Mouse (Mus musculus): ENCODE results near the gene Gpr152. TPM values are rescaled to one million over a fixed set of nuclear protein-coding genes. Genes with fewer than 3 reads are reported as not detected.
"Not testable (repeated sequence)": the region's sequence is repeated elsewhere in the genome, so short reads cannot be mapped to it uniquely, and the experiment has no call there.

The Gpr152 gene
- polyA plus RNA-seq, 1 experiment from 2014 or later, result not detected

DNA sequence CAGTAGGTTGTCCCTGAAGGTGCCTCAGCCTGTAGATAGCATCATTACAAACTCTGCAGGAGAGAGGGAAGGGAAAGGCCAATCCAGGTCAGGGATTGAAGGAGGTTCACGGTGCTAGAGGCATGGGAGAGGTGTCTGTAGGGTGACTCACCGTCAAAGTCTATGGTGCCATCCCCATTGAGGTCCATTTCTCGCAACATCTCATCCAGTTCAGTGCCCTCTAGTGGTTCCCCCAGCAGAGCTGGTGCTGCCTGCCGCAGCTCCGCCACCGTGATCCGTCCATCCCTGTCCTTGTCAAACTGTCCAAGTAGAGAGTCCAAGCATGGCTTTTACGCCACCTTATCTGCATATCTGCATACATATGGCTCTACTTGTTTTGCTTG is 3.6 kb upstream of the Gpr152 start:
- 18% methylated on average over 8 of the region's 8 CpGs for WGBS
- not testable (repeated sequence) for ATAC-seq; H3K27ac ChIP-seq (ENCODE audit: low read length)

DNA sequence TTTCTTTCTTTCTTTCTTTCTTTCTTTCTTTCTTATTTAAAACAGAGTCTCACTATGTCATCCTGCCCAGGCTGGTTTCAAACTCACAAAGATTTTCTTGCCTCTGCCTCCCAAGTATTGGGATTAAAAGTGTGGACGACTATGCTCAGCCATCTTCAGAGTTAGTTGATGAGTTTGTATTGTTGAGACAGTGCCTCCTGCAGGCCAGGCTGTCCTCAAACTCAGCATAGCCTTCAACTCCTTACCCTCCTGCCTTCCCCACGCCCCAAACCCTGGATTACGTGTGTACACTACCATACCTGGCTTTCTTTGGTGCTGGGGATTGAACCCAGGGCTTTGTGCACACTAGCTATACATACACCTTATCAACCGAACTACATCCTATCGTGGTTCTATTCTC is 3.1 kb upstream of the Gpr152 start:
- no peaks in the 10 kb centered on the region for H3K27me3 ChIP-seq (replicated peaks; ENCODE audit: control insufficient read depth, insufficient read depth, low read length)
- WGBS, result 76% methylated on average over 5 of the region's 5 CpGs
- no peak for ATAC-seq

More for the DNA sequence above, 3.6 kb upstream of the Gpr152 start:
- H3K9ac ChIP-seq (replicated peaks; ENCODE audit: low read depth, low read length); H3K4me1 ChIP-seq (replicated peaks; ENCODE audit: control insufficient read depth, insufficient read depth, low read length); H3K4me3 ChIP-seq (replicated peaks; ENCODE audit: low read length); H3K4me2 ChIP-seq (ENCODE audit: low read length); H3K27me3 ChIP-seq (replicated peaks; ENCODE audit: control insufficient read depth, insufficient read depth, low read length); H3K9me3 ChIP-seq (ENCODE audit: control insufficient read depth, low read length): not testable (repeated sequence)
- H3K36me3 ChIP-seq (ENCODE audit: control insufficient read depth, insufficient read depth), result peaks cover 10% of the 10 kb centered on the region

DNA sequence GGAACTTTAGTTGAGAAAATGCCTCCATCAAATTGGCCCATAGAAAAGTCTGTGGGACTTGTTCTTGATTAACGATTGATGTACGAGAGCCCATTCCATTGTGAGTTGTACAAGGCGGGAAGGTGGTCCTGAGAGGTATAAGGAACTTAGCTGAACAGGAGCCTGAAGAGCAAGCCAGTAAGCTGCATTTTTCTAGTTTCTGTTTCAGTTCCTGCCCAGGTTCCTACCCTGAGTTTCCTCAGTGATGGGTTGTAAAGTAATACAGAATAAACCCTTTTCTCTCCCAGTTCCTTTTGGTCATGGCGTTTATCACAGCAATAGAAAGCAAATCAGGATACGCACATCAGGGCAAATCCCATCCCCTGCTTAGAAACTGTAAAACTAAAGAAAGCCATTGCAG is 1.7 kb upstream of the Gpr152 start:
- ATAC-seq, result no peak
- Histone ChIP-seq H3K27me3 (replicated peaks; ENCODE audit: control insufficient read depth, insufficient read depth, low read length) (no peaks in the 10 kb centered on the region), H3K4me2 (ENCODE audit: low read length) (no peak overlapping the region), H3K9ac (replicated peaks; ENCODE audit: low read depth, low read length) (no peak overlapping the region), H3K9me3 (ENCODE audit: control insufficient read depth, low read length) (no peaks in the 10 kb centered on the region), H3K36me3 (ENCODE audit: control insufficient read depth, insufficient read depth) (no peaks in the 10 kb centered on the region), H3K27ac (ENCODE audit: low read length) (no peak overlapping the region), H3K4me3 (replicated peaks; ENCODE audit: low read length) (no peak overlapping the region), H3K4me1 (replicated peaks; ENCODE audit: control insufficient read depth, insufficient read depth, low read length) (no peaks in the 10 kb centered on the region)
- 82% methylated on average over 5 of the region's 5 CpGs for WGBS

More for the DNA sequence above, 3.1 kb upstream of the Gpr152 start:
- Histone ChIP-seq H3K36me3 (ENCODE audit: control insufficient read depth, insufficient read depth) (peaks cover 8% of the 10 kb centered on the region), H3K4me1 (replicated peaks; ENCODE audit: control insufficient read depth, insufficient read depth, low read length) (no peaks in the 10 kb centered on the region), H3K4me3 (replicated peaks; ENCODE audit: low read length) (no peak overlapping the region), H3K4me2 (ENCODE audit: low read length) (no peak overlapping the region), H3K9ac (replicated peaks; ENCODE audit: low read depth, low read length) (no peak overlapping the region), H3K27ac (ENCODE audit: low read length) (no peak overlapping the region), H3K9me3 (ENCODE audit: control insufficient read depth, low read length) (no peaks in the 10 kb centered on the region)

DNA sequence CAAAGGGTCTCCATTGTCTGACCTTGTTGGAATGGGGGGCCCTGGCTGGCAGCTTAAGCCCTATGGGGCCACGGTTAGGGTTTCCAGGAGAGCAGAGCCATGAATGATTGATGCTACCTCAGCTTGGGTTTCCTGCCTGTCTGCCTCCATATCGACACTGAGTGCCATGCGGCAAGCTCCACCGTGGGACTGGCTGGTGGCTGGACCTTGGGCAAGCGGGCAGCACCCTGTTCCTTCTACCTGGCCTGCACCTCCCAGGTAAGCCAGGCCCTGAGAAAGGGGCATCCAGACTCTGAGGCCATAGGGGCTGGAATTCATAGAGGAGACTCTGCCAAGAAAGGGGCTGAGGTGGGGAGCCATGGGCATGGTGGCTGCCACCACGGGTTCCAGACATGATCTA is 560 bp downstream of the Gpr152 start:
- no peak overlapping the region for H3K9ac ChIP-seq (replicated peaks; ENCODE audit: low read depth, low read length)
- WGBS, result 78% methylated on average over 6 of the region's 6 CpGs
- H3K36me3 ChIP-seq (ENCODE audit: control insufficient read depth, insufficient read depth), result no peaks in the 10 kb centered on the region
- ATAC-seq, result no peak
- no peak overlapping the region for H3K4me2 ChIP-seq (ENCODE audit: low read length)
- H3K27me3 ChIP-seq (replicated peaks; ENCODE audit: control insufficient read depth, insufficient read depth, low read length), result no peaks in the 10 kb centered on the region
- no peaks in the 10 kb centered on the region for H3K9me3 ChIP-seq (ENCODE audit: control insufficient read depth, low read length)
- no peak overlapping the region for H3K4me3 ChIP-seq (replicated peaks; ENCODE audit: low read length)
- no peak overlapping the region for H3K27ac ChIP-seq (ENCODE audit: low read length)
- H3K4me1 ChIP-seq (replicated peaks; ENCODE audit: control insufficient read depth, insufficient read depth, low read length), result no peaks in the 10 kb centered on the region

DNA sequence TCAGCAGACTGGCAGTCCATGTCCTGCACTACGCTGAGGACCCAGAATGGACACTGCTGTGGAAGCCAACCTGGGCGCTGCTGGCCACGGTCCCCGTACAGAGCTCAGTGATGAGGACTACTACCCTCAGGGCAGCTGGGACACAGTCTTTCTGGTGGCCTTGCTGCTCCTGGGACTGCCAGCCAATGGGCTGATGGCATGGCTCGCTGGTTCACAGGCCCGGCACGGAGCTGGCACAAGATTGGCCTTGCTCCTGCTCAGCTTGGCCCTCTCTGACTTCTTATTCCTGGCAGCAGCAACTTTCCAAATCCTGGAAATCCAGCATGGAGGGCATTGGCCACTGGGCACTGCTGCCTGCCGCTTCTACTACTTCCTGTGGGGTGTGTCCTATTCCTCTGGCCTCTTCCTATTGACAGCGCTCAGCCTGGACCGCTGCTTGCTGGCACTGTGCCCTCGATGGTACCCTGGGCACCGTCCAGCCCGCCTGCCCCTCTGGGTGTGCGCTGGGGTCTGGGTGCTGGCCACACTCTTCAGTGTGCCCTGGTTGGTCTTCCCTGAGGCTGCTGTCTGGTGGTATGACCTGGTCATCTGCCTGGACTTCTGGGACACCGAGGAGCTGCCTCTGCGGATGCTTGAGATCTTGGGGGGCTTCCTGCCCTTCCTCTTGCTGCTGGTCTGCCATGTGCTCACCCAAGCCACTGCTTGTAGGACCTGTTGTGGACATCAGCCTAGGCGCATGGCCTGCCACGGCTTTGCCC is 3.0 kb downstream of the Gpr152 start:
- Histone ChIP-seq H3K9me3 (ENCODE audit: control insufficient read depth, low read length) (no peaks in the 10 kb centered on the region), H3K4me2 (ENCODE audit: low read length) (no peak overlapping the region), H3K27me3 (replicated peaks; ENCODE audit: control insufficient read depth, insufficient read depth, low read length) (no peaks in the 10 kb centered on the region), H3K4me1 (replicated peaks; ENCODE audit: control insufficient read depth, insufficient read depth, low read length) (peaks cover 1% of the 10 kb centered on the region), H3K27ac (ENCODE audit: low read length) (no peak overlapping the region), H3K9ac (replicated peaks; ENCODE audit: low read depth, low read length) (no peak overlapping the region), H3K36me3 (ENCODE audit: control insufficient read depth, insufficient read depth) (no peaks in the 10 kb centered on the region), H3K4me3 (replicated peaks; ENCODE audit: low read length) (no peak overlapping the region)
- ATAC-seq, result no peak
- WGBS, result 90% methylated on average over 18 of the region's 18 CpGs

DNA sequence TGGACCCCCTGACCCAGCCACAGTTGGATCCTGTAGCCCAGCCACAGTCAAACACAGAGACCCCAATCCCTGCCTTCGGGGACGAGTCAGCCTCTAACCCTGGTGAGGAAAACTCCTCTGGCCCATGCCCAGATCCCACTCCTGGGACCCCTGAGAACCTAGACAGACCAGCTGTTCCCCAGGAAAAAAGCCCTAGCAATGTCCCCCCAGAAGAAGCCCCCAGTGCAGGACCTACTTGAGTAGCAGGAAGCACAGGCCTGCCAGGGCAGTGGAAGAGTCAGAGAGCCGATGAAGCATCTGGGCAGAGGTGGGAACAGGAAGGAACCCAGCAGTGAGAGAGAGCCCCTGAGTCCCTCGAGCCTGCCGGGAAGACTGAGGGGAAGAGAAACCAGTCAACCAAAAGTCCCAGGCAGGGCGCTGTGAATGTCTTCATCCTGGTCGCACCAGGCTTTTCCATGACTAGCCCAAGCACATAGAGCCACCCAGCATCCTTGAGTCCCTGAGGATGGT is 4.2 kb downstream of the Gpr152 start, which contains the start of gene Cabp4:
Gene Cabp4, minus strand, starts transcription at position 275 of the 510 bp plus-strand sequence.
- Histone ChIP-seq H3K9me3 (ENCODE audit: control insufficient read depth, low read length) (no peaks in the 10 kb centered on the region), H3K4me1 (replicated peaks; ENCODE audit: control insufficient read depth, insufficient read depth, low read length) (peaks cover 7% of the 10 kb centered on the region), H3K27me3 (replicated peaks; ENCODE audit: control insufficient read depth, insufficient read depth, low read length) (no peaks in the 10 kb centered on the region), H3K9ac (replicated peaks; ENCODE audit: low read depth, low read length) (no peak within 1 kb of the TSS), H3K4me3 (replicated peaks; ENCODE audit: low read length) (no peak within 1 kb of the TSS), H3K4me2 (ENCODE audit: low read length) (no peak within 1 kb of the TSS), H3K27ac (ENCODE audit: low read length) (no peak within 1 kb of the TSS; the same call in 1 of the 2 replicates), H3K36me3 (ENCODE audit: control insufficient read depth, insufficient read depth) (no peaks in the 10 kb centered on the region)
- no peak for ATAC-seq
- 83% methylated on average over 7 of the region's 7 CpGs for WGBS

DNA sequence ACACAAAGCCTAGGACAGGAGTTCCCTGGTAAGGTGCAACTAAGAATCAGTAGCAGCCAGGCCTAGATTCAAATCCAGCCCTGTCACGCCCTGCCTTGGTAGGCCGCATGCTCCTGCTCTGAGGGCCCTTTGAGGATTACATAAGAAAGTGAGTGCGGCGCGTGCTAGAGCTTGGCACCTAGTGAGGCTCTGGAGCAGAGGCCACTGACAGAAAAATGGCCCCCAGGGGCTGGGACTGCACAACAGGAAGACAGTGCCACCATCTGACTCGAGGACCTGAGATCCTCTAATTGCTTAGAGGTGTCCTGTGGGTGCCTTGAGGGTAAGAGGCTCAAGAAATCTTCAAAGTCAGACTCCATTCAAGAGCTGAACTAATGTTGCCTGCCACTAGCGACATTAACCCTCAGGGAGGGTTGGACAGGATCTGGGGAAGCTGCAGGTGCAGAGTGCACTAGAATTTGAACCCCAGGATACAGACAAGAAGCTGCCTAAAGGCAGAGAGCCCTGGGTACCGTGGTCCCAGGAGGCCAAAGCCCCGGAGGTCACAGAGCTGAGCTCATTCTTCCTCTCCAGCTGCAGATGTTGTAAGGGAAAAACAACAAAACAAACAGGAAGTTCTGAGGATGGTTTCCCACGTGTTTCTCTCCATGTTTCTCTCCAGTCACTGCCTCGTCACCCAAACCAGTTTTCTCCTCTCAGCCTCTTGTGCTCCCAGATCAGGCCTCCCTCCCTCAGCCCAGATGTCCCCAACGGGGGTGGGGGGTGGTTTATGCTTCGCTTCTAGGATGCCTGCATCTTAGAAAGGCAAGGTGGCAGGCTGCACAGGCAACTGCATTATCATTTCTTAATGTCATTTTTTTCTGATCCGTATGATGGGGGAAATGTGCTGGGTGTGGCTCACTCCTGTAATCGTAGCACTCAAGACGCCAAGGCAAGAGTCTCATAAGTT is 5.2 kb downstream of the Gpr152 start:
- Histone ChIP-seq H3K27ac (ENCODE audit: low read length) (no peak overlapping the region), H3K4me1 (replicated peaks; ENCODE audit: control insufficient read depth, insufficient read depth, low read length) (peaks cover 18% of the 10 kb centered on the region), H3K36me3 (ENCODE audit: control insufficient read depth, insufficient read depth) (no peaks in the 10 kb centered on the region), H3K9ac (replicated peaks; ENCODE audit: low read depth, low read length) (no peak overlapping the region), H3K4me3 (replicated peaks; ENCODE audit: low read length) (no peak overlapping the region), H3K27me3 (replicated peaks; ENCODE audit: control insufficient read depth, insufficient read depth, low read length) (no peaks in the 10 kb centered on the region), H3K9me3 (ENCODE audit: control insufficient read depth, low read length) (no peaks in the 10 kb centered on the region), H3K4me2 (ENCODE audit: low read length) (no peak overlapping the region)
- no peak for ATAC-seq
- WGBS, result 85% methylated on average over 16 of the region's 16 CpGs

- no peak overlapping the region for H3K27ac ChIP-seq (ENCODE audit: low read length)
- H3K9ac ChIP-seq (replicated peaks; ENCODE audit: low read depth, low read length), result no peak overlapping the region
- WGBS, result 85% methylated on average over 5 of the region's 5 CpGs
- H3K9me3 ChIP-seq (ENCODE audit: control insufficient read depth, low read length), result no peaks in the 10 kb centered on the region
- H3K36me3 ChIP-seq (ENCODE audit: control insufficient read depth, insufficient read depth), result peaks cover 3% of the 10 kb centered on the region; the same call in 1 of the 2 replicates
- no peaks in the 10 kb centered on the region for H3K27me3 ChIP-seq (replicated peaks; ENCODE audit: control insufficient read depth, insufficient read depth, low read length)
- H3K4me3 ChIP-seq (replicated peaks; ENCODE audit: low read length), result no peak overlapping the region
- H3K4me1 ChIP-seq (replicated peaks; ENCODE audit: control insufficient read depth, insufficient read depth, low read length), result peaks cover 22% of the 10 kb centered on the region
- H3K4me2 ChIP-seq (ENCODE audit: low read length), result no peak overlapping the region
- ATAC-seq, result no peak
These were observed 6.3 kb downstream of the Gpr152 start for GRCm38 (mm10) chr19:4145936-4146335.

DNA sequence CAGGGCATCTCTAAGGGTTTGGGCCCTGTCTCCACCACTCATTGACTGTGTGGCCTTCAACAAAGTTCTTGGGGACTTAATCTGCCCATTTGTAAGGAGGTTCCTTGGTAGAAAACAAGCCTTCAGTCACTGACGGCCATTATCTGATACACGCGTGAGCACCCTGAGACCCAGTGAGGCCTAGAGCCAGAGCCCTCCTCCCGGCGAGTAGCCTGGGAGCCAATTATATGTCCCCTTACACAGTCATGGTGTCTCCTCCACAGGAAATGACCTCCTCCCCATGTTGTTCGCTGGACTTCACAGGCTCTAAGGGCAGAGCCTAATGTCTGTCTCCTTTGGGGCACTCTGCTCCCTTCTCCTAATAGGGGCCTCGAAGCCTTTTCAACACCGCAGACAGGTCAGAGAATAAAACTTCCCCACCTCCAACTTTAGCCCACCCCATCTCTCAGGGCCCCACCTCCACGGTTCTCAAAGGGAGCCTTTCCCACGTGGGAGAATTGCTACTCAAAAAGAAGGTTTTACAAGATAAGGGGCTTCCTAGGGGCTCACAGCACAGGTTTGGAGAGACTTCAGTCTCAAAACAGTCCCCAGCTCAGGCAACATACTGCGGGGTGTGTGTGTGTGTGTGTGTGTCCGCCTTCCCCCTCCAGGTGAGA is 6.9 kb downstream of the Gpr152 start:
- Histone ChIP-seq H3K4me1 (replicated peaks; ENCODE audit: control insufficient read depth, insufficient read depth, low read length) (peaks cover 22% of the 10 kb centered on the region), H3K9ac (replicated peaks; ENCODE audit: low read depth, low read length) (no peak overlapping the region), H3K27me3 (replicated peaks; ENCODE audit: control insufficient read depth, insufficient read depth, low read length) (no peaks in the 10 kb centered on the region), H3K27ac (ENCODE audit: low read length) (no peak overlapping the region), H3K4me3 (replicated peaks; ENCODE audit: low read length) (no peak overlapping the region), H3K4me2 (ENCODE audit: low read length) (no peak overlapping the region), H3K36me3 (ENCODE audit: control insufficient read depth, insufficient read depth) (peaks cover 6% of the 10 kb centered on the region; the same call in 1 of the 2 replicates), H3K9me3 (ENCODE audit: control insufficient read depth, low read length) (no peaks in the 10 kb centered on the region)
- ATAC-seq, result no peak
- 68% methylated on average over 12 of the region's 12 CpGs for WGBS
